Mouse (Mus musculus) CH12F3 (cell line): ENCODE data around the gene Wdr11.

ENCODE experiments used
- in situ Hi-C: fragments of 300-500 bp; cut with MboI; formaldehyde crosslinking; loops from 2 replicates; pipeline ENCODE4 v1.14.3; 2020; ENCODE audit warnings: low sequenced_read_pairs

The Wdr11 gene

DNA sequence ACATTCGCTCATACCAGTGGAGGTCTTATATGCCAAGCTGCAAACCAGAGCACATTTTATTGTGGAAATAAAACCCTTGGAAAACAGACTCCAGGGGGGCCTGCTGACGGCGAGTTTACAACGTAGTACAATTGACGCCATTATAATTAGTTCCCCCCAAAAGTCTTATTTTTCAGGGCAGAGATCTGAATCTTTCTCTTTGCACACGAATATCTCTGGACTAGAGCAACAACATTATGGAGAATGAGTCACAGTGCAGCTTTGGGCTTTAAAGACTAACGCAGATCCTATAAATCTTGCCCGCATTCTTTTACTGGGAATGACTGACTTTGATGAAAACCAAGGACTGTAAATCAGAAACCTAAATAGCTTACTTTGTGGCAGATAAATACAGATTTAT, 87.3 kb downstream of the Wdr11 start:
- in situ Hi-C loops: no loop called here

DNA sequence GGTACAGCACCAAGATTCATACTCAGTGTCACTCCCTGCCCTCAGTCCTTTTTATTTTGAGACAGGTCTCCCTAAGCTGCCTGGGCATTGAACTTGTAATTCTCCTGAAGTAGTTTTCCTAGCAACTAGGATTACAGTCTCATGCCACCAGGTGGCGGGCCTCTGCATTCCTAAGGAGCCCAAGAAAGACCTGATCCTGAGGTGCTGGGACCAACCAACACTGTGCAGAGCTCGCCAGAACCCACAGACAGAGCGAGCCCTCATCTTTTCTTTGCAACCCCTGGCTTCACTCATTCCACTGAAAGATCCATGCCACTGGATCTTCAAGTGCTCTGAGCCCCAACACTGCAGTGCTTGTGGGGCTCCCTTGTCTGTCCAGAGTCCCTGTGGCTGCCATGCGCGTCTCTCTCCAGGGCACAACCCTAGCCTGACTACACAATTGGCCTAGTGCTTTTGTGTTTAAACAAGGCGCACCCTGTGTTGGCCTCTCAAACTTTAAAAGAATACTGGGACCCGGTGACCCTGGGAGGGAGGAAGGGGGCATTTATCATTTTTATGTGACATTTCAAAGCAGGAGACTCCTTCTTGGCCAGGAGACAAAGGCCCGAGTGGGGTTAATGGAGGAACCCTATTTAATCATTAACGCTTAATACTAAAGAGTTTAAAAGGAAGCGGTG, 89.0 kb downstream of the Wdr11 start:
- in situ Hi-C loops: no loop called here

DNA sequence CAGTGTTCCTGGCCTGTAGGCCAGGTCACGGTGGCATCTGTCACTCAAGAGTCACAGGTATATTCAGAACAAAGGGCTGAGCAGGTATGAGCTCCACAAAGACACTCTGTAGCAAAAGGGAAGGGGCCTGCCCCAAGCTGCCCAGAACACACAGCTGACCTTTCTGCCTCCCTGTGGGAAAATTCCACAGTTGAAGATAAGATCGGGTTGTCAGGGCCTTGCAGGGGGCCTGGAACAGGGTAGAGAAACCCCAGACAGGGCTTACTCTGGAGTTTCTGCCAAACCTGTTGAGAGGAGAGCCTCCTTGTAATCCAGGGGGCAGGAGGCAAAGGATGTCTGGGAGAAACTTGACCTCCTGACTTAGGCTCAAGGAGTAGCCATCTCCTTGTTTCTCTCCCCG, 90.9 kb downstream of the Wdr11 start:
- in situ Hi-C loops: no loop called here

DNA sequence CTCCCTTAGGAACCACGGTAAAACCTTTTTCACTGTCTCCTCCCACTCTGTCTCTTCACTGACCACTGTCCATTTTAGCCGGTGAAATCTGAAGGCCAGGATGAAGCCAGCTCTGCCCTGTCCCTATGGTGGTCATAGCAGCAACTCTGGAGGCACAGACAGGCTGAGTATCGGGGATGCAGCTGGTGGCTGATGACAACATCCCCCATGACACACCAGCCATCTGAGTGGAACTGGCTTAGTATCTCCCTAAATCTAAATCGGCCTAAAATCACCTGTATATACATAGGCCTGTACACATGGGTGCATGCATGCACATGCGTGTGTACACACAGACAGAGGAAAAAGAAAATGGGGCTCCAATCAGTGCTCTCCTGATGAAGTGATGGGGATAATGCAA, 93.7 kb downstream of the Wdr11 start:
- in situ Hi-C loops: no loop called here
